Mouse (Mus musculus) lung, embryonic 15.5 days (tissue): Measurements from ENCODE around the gene Inpp4b. TPM values are rescaled to one million over a fixed set of nuclear protein-coding genes. Genes with fewer than 3 reads are reported as not detected.

Experiments
- ATAC-seq: fragments of 200-750 bp; cut with Nextera tagmentation; 2 replicates; pipeline ENCODE4 v1.8.0; 2017; ENCODE audit warnings: moderate number of reproducible peaks, borderline replicate concordance; ENCODE audit not compliant: low FRiP score, low TSS enrichment; ENCODE audit errors: extremely low read depth
- H3K27ac ChIP-seq: fragments of 300-500 bp; sonication (generic); 2 replicates; pipeline ENCODE4 v1.5.1; 2015; ENCODE audit warnings: moderate library complexity, mild to moderate bottlenecking, inconsistent platforms
- H3K27me3 ChIP-seq: fragments of 300-500 bp; sonication (generic); 2 replicates; pipeline ENCODE4 v1.6.1; 2015; ENCODE audit warnings: inconsistent platforms
- H3K36me3 ChIP-seq: fragments of 300-500 bp; sonication (generic); 2 replicates; pipeline ENCODE4 v1.6.1; 2015; ENCODE audit warnings: inconsistent platforms
- H3K4me1 ChIP-seq: fragments of 300-500 bp; sonication (generic); 2 replicates; pipeline ENCODE4 v1.6.1; 2015; ENCODE audit warnings: inconsistent platforms
- H3K4me2 ChIP-seq: fragments of 300-500 bp; sonication (generic); 2 replicates; pipeline ENCODE4 v1.6.1; 2015; ENCODE audit warnings: inconsistent platforms, mild to moderate bottlenecking, moderate library complexity
- H3K4me3 ChIP-seq: fragments of 300-500 bp; sonication (generic); 2 replicates; pipeline ENCODE4 v1.5.1; 2015; ENCODE audit warnings: mild to moderate bottlenecking, inconsistent platforms
- H3K9ac ChIP-seq: fragments of 300-500 bp; sonication (generic); 2 replicates; pipeline ENCODE4 v1.6.1; 2015; ENCODE audit warnings: inconsistent platforms
- H3K9me3 ChIP-seq: fragments of 300-500 bp; sonication (generic); 2 replicates; pipeline ENCODE4 v1.6.1; 2016; ENCODE audit warnings: inconsistent platforms
- WGBS: fragments of 180-500 bp; shearing (Covaris S2); methylation state at CpG from one replicate; pipeline ENCODE4 v1.1.7; 2015; 5-methylcytosine and 5-hydroxymethylcytosine counted together
- polyA plus RNA-seq: library from polyadenylated mRNA; unstranded; fragments of >200 nt; fragmentation: Nextera tagmentation; extraction: Ambion mirVana; gene quantifications from 2 replicates; pipeline ENCODE4 v1.2.1, GENCODE M21; 2015

Inpp4b gene
- polyA plus RNA-seq, 1 experiment from 2014 or later: 9.7 TPM

DNA sequence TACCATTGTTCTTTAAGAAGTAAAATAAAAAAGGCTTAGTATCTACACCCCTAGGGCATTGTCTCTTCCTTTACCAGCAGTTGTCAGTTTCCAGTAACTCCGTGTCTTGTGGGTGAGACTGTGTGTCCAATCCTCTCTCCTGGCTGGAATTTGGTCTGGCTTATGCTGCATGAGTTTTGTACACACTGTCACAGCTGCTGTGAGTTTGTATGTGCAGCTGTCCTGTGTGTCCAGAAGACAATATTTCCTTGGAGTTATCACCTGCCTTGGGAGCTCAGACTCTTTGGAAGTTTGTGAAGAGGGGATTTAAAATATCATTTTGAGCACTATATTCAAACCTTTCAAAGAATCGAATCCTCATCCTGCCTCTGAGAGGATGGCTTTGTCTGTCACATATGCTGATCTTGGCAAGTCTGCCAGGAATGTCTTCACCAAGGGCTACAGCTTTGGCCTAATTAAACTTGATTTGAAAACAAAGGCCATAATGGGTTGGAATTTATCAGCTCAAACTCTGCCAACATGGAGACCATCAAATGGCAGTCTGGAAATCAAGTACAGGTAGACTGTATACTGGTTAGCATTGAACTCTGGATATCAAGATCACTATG is 485.1 kb downstream of the Inpp4b start:
- Histone ChIP-seq H3K4me2 (no peak overlapping the region), H3K27me3 (no peaks in the 10 kb centered on the region), H3K4me1 (no peaks in the 10 kb centered on the region), H3K36me3 (no peaks in the 10 kb centered on the region), H3K4me3 (no peak overlapping the region), H3K9me3 (no peaks in the 10 kb centered on the region), H3K9ac (no peak overlapping the region), H3K27ac (no peak overlapping the region)
- ATAC-seq: no peak
- 70% methylated on average over 2 of the region's 2 CpGs for WGBS

DNA sequence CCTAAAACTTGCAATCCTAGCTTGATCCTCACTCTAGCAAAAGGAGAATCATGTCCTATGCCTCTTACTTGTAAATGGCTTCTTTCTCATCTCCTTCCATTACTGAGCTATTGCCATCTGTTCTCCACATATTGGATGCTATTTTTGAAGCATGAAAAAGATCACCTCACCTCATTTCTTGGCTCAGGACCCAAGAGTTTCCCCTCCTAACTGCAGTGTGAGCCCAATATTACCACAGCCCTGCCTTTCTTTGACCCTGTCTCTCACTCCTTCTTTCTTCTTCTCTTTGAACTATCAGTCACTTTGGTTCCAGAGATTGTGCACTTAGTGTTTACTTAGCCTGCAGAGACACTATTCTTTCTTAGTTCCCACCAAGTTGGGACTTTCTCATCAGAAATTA is 489.1 kb downstream of the Inpp4b start:
- ATAC-seq: no peak
- H3K4me2 ChIP-seq: no peak overlapping the region
- H3K27ac ChIP-seq: no peak overlapping the region
- no peaks in the 10 kb centered on the region for H3K36me3 ChIP-seq
- no peak overlapping the region for H3K4me3 ChIP-seq
- no peaks in the 10 kb centered on the region for H3K4me1 ChIP-seq
- H3K9me3 ChIP-seq: no peaks in the 10 kb centered on the region
- no peak overlapping the region for H3K9ac ChIP-seq
- no peaks in the 10 kb centered on the region for H3K27me3 ChIP-seq

DNA sequence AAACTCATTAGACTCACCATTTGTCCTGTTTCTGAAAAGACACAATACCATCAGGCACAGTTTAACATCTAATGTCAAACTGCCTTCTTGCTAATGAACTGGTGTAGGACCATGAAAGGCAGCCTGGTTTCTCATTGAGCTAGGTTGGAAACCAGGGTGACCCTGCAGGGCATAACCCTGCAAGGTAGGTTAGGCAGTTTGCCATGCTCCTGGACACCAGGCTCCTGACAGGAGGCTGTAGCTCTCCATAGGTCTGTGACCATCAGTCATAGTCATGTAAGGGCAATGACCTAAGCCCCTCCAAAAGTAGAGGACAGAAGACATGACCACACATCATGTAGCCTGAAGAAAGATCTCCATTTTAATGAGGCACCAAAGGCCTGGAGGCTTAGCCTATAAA is 491.5 kb downstream of the Inpp4b start:
- H3K9me3 ChIP-seq: no peaks in the 10 kb centered on the region
- H3K4me2 ChIP-seq: no peak overlapping the region
- H3K4me3 ChIP-seq: no peak overlapping the region
- H3K27me3 ChIP-seq: no peaks in the 10 kb centered on the region
- no peak for ATAC-seq
- H3K27ac ChIP-seq: no peak overlapping the region
- no peaks in the 10 kb centered on the region for H3K36me3 ChIP-seq
- H3K9ac ChIP-seq: no peak overlapping the region
- no peaks in the 10 kb centered on the region for H3K4me1 ChIP-seq

DNA sequence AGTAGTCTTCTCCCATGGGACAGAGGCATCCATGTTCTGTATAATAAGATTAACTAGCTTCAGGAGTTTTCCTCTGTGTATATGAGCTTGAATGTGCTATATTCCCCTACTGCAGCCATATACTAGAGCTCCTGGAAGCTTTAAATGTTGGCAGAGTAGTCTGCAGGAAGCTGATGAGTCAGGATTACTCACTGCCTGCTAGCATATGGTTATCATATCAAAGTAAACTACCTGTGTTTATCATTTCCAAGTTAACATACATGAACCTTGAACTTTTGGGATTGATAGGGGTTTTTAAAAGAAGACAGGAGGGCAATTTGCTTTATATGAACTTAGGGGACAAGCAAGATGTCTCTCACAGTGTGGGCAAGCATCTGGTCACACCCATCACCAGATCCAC is 498.2 kb downstream of the Inpp4b start:
- H3K27me3 ChIP-seq: no peaks in the 10 kb centered on the region
- H3K36me3 ChIP-seq: no peaks in the 10 kb centered on the region
- no peak for ATAC-seq
- H3K27ac ChIP-seq: no peak overlapping the region
- H3K9ac ChIP-seq: no peak overlapping the region
- no peaks in the 10 kb centered on the region for H3K9me3 ChIP-seq
- no peak overlapping the region for H3K4me2 ChIP-seq
- H3K4me3 ChIP-seq: no peak overlapping the region
- H3K4me1 ChIP-seq: no peaks in the 10 kb centered on the region

DNA sequence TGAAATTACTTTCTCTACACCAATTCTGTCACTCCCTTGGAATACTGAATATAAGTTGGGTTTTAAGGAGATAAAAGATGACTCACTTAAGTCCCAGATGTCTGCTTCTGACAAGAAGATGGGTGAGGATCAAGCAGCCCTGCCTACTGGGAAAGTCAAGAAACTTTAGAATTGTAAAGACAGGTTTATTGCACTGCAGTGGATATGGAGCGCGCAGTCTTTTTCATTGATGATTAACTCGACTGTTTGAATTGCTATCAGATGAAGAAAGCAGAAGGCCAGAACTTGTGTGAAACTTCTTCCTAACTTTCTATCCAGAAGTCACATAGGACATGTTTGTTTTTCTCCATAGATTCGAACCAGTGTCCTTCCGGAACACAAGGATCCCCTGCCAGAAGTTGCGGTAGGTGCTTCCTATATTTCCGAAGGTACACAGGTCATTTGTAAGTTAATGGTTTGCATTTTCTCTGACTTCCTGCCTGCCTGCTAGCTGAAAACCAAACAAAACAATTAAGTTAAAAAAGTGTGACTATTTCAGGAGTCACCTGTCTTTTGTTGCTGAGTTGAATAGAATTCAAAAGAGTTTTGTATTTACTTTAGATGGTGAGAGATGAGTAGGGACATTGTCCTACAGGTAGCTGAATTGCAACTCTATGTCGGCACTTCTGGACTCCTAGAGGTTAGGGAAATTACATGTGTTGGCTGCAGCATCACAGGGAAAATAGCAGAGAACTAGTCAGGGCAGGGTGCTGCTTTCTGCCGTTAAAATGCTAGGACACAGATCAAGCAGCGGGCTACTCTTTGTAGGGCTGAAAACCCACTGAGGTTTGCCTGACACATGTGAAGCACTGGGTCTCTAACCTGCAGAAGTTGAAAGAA is 502.0 kb downstream of the Inpp4b start:
- 63% methylated on average over 10 of the region's 10 CpGs for WGBS
- no peak overlapping the region for H3K4me3 ChIP-seq
- no peak for ATAC-seq
- no peak overlapping the region for H3K9ac ChIP-seq
- H3K9me3 ChIP-seq: no peaks in the 10 kb centered on the region
- no peak overlapping the region for H3K4me2 ChIP-seq
- no peaks in the 10 kb centered on the region for H3K27me3 ChIP-seq
- H3K36me3 ChIP-seq: no peaks in the 10 kb centered on the region
- no peaks in the 10 kb centered on the region for H3K4me1 ChIP-seq
- H3K27ac ChIP-seq: no peak overlapping the region

DNA sequence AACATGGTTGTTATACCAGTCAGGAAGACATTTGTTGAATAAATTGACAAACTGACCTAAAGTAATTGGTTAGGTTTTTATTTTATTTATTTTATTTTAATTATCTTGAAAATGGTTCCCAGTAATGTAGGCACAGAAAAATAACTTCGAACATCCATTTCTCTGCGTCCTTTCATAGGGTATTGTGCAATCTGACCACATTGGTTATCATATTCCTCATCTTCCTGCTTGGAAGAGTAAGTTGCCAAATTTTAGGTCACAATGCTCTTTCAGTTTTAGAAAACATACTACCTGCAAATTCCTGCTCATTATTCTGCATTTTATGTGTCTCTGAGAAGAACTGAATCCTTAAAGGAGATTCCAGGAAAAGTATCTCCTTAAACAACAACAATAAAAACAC is 505.6 kb downstream of the Inpp4b start:
- H3K36me3 ChIP-seq: no peaks in the 10 kb centered on the region
- H3K9ac ChIP-seq: no peak overlapping the region
- H3K4me3 ChIP-seq: no peak overlapping the region
- no peaks in the 10 kb centered on the region for H3K9me3 ChIP-seq
- no peaks in the 10 kb centered on the region for H3K4me1 ChIP-seq
- no peaks in the 10 kb centered on the region for H3K27me3 ChIP-seq
- no peak for ATAC-seq
- H3K27ac ChIP-seq: no peak overlapping the region
- H3K4me2 ChIP-seq: no peak overlapping the region
- 94% methylated on average over 2 of the region's 2 CpGs for WGBS

DNA sequence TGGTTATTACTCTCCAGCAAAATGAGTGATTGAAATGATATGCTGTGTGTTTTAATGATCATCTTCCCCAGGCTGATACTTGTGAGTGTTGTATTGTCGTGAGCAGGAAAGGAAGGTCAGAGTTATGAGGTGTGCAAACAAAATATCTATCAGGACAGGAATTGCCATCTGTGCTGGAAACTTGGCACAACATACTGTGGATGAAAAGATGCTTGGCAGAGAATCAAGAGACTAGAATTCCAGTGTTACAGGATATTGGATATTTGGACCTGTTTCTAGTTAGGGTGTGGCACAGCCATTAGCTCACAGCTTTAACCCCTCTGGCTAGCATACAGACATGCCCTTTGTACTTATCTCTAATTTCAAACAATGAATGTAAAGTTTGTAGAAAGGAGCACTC is 507.6 kb downstream of the Inpp4b start:
- 44% methylated on average over 1 of the region's 1 CpGs for WGBS
- no peak overlapping the region for H3K27ac ChIP-seq
- no peak overlapping the region for H3K4me3 ChIP-seq
- H3K9me3 ChIP-seq: no peaks in the 10 kb centered on the region
- no peaks in the 10 kb centered on the region for H3K36me3 ChIP-seq
- no peaks in the 10 kb centered on the region for H3K27me3 ChIP-seq
- ATAC-seq: no peak
- H3K9ac ChIP-seq: no peak overlapping the region
- H3K4me2 ChIP-seq: no peak overlapping the region
- no peaks in the 10 kb centered on the region for H3K4me1 ChIP-seq

DNA sequence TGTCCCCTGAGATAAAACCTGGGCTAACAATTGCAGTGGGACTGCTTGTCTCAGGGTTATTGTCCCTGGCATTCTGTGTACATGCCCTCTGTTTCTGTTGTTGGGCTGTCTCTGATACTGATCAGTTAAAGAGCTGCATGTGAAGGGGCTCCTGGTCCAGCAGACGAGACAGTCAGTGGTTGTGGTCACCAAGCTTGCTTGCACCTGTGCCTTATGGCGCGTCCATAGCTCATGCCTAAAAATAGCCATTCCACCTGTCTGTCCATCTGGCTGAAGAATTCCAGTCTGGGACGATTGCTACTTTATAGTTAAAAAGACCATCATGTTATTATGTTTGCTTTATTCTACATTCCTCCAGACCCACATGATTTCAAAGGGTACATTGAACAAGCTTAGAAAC is 510.8 kb downstream of the Inpp4b start:
- no peak for ATAC-seq
- Histone ChIP-seq H3K36me3 (no peaks in the 10 kb centered on the region), H3K4me2 (no peak overlapping the region), H3K4me3 (no peak overlapping the region), H3K9me3 (no peaks in the 10 kb centered on the region), H3K27ac (no peak overlapping the region), H3K4me1 (no peaks in the 10 kb centered on the region), H3K27me3 (no peaks in the 10 kb centered on the region), H3K9ac (no peak overlapping the region)
- 50% methylated on average over 4 of the region's 4 CpGs for WGBS

DNA sequence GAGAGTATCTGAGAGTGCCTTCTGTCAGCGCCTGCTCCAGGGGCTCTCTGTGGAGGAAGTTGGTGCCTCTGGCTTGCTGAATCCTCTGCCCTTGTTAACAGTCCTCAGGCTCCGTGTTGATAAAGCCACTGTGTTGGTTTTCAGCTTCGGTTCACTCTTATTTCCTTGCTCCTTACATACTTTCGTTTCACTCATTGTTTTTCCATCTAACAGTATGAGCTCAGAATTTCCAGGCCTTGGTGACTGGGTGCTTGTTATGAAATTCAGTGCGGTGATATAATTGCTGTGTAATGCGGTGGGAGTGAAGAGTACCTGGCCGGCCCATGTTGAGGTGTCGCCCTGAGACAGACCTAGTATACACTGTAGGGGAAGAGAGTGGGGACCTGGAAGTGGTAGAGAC is 512.2 kb downstream of the Inpp4b start:
- H3K4me3 ChIP-seq: no peak overlapping the region

DNA sequence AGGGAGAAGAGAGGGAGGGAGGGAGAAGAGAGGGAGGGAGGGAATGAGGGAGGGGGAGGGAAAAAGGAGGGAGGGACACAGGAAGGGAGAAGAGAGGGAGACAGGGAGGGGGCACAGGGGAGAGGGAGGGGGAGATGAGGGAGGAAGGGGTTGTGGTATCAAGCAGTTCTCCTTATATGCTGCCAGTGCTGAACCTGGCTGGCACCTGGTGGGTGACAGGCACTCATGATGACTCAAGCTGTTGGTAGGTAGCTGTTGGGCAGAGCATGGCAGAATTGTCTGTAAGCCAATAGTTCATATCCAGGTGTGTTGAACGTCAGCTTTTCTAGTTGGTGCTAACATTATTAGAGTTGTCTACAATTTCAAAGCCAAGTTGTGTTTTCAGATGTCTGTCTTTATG is 512.7 kb downstream of the Inpp4b start:
- H3K27me3 ChIP-seq: no peaks in the 10 kb centered on the region
- no peaks in the 10 kb centered on the region for H3K4me1 ChIP-seq
- H3K4me3 ChIP-seq: no peak overlapping the region
- no peaks in the 10 kb centered on the region for H3K36me3 ChIP-seq
- no peaks in the 10 kb centered on the region for H3K9me3 ChIP-seq
- no peak overlapping the region for H3K27ac ChIP-seq
- no peak overlapping the region for H3K4me2 ChIP-seq
- WGBS: 78% methylated on average over 1 of the region's 1 CpGs
- no peak overlapping the region for H3K9ac ChIP-seq
- ATAC-seq: no peak

More for the DNA sequence above, 512.2 kb downstream of the Inpp4b start:
- Histone ChIP-seq H3K27ac (no peak overlapping the region), H3K27me3 (no peaks in the 10 kb centered on the region), H3K4me2 (0 out of 2 replicates have a peak overlapping the region, but pooled peaks have one; percentile 6), H3K4me1 (no peaks in the 10 kb centered on the region), H3K9me3 (no peaks in the 10 kb centered on the region), H3K36me3 (no peaks in the 10 kb centered on the region), H3K9ac (no peak overlapping the region)
- ATAC-seq: no peak
- 50% methylated on average over 8 of the region's 8 CpGs for WGBS

DNA sequence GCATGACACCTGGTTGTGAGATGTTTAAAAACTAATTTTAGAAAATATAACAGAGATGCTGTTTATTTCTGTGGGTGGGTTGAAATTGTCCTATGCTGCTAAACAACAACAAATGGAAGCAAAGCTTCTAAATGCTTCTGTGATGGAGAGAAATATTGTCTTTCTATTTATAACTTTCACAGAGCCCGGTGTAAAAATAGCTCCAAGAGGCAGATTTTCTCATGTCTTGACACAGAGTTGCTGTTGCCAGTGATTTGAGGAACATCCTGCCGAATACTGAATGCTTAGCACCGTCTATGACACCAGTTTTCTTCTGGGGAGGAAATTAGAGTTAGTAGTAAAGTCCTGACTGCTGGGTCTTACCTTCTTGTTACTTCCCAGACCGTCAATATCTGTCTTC is 513.8 kb downstream of the Inpp4b start:
- H3K27me3 ChIP-seq: no peaks in the 10 kb centered on the region
- no peak for ATAC-seq
- H3K9ac ChIP-seq: no peak overlapping the region
- H3K4me1 ChIP-seq: no peaks in the 10 kb centered on the region
- H3K4me2 ChIP-seq: no peak overlapping the region
- H3K4me3 ChIP-seq: no peak overlapping the region
- 66% methylated on average over 4 of the region's 4 CpGs for WGBS
- H3K9me3 ChIP-seq: no peaks in the 10 kb centered on the region
- no peaks in the 10 kb centered on the region for H3K36me3 ChIP-seq
- H3K27ac ChIP-seq: no peak overlapping the region

DNA sequence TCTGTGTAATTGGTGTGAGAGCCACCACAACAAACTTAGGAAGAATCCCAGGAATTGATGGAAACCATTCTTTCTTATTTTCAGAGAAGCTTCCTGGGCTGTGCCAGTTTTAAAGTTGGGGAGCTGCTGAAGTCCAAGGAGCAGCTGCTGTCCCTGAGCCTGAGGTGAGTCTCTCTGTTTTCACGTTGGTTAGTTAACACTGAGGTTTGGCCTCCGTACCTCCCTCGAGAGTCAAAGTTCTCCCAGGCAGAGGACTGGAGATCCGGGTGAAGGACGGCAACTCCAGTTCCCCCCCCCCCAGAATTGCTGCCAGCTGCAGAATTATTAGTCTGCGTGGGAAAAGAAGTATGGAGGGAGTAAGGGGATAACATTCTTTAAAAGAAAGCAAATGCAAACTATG is 514.3 kb downstream of the Inpp4b start:
- H3K9ac ChIP-seq: no peak overlapping the region
- H3K4me3 ChIP-seq: no peak overlapping the region
- ATAC-seq: no peak
- H3K36me3 ChIP-seq: no peaks in the 10 kb centered on the region
- no peaks in the 10 kb centered on the region for H3K4me1 ChIP-seq
- H3K4me2 ChIP-seq: no peak overlapping the region
- WGBS: 63% methylated on average over 6 of the region's 6 CpGs
- H3K27me3 ChIP-seq: no peaks in the 10 kb centered on the region
- H3K27ac ChIP-seq: no peak overlapping the region
- no peaks in the 10 kb centered on the region for H3K9me3 ChIP-seq
